Mouse (Mus musculus): ENCODE measurements at regions not wholly inside any gene's neighbourhood (a gene's known extent, or its start where the extent isn't known, plus 50 kb on each side); places are given as distances from the start of the nearest gene placed in this dataset.

DNA sequence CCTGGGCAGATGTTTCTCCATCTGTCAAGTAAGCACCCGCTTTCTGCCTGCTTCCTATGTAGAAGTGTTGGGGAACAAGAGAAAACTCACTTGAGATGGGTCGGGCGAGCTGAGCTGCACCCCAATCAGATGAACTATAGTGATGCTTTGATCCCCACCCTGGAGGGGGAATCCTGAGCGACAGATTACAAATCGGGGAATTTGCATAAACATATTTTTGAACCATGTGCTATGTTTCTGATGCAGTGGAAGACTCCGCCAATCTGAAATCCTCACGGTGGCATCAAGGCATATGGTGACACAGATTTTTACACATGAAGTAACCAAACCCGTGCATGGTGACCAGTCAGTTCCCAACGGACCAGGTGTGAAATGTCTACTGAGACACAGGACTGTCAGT is 231.4 kb upstream of the Chd6 start:
- no peak for DNase-seq (ENCODE audit: low spot score in 2 of 2)

DNA sequence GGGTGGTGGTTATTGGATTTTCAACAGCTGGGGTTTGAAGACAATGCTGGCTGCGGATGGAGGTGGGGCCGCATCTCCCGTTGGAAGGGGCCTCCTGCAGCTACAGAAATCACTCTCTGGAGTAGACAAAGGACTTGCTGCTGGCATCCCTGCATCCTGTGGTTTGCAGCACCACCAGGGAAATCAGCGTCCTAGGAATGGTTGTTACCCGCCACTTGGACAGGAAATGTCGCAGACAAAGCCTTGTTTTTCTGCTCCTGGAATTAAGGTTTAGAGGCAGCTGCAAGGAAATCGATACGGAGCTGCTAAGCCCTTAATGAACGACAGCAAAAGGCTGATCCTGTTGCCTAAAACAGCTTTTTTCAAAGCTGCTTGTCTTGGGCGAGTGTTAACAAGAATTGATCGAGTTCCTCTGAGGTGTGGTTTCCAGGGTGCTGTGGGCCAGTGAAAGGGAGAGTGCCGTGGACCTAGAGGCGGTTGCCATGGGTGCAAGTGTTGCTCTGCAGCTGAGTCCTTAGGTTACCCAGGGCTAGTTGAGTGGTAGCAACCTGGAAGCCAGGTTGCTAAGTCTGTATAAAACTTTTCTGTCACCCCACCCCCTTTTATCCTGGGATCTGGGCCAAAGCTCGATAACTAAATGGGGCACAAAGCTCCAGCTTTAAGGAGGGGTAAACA is 230.6 kb upstream of the Chd6 start:
- DNase-seq (ENCODE audit: low spot score in 2 of 2) = no peak

GRCm38 (mm10) chr2:161338953-161339326 is 230.1 kb upstream of the Chd6 start:
- DNase-seq (ENCODE audit: low spot score in 2 of 2) = no peak

- DNase-seq (ENCODE audit: low spot score in 2 of 2) = no peak
These were observed 223.8 kb upstream of the Chd6 start for GRCm38 (mm10) chr2:161332653-161333052.

DNA sequence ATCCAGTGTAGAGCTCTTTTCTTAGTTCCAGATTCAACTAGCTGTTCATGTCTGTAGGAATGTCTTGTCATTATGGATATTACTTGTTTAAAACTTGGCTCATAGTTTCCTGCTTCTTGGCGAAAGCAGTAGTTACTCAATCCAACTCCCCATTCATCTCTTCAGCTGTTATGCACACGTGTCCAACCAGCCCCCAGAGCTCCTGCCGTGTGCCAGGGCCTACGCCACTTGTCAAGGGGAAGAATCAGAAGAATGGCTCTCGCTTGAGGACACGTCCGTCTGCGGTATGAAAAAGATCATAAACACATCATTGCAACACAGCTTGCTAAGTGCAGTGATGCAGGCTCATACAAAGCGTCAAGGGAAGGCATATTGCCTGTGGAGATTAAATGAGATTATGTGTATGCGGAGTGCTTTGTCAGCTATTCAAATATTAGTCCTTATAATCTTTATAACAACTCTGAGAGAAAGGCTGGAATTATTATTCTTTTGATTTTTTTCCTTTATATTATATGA is 223.0 kb upstream of the Chd6 start:
- DNase-seq (ENCODE audit: low spot score in 2 of 2) = no peak

DNA sequence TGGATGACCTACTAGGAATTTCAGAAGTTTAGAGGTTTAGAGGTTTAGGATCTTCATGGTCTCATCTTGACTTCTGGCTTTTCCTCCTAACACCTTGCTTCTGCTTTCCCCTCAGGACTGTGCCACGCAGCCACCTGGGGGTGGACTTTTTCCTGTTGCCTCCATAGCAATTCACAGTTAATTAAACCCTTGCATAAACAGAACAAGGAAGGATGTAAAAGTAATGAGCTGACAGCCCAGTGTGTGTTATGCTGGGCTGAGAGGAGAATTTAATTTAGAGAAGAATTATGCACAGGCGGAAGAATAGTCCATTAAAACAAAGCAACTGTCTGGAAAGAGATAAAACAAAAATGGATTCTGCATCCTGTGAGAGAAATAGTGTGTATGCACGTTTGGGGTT is 193.9 kb upstream of the Chd6 start:
- no peak for DNase-seq (ENCODE audit: low spot score in 2 of 2)

- DNase-seq (ENCODE audit: low spot score in 2 of 2) = no peak
These were observed 160.1 kb upstream of the Chd6 start for GRCm38 (mm10) chr2:161268861-161269413.

DNA sequence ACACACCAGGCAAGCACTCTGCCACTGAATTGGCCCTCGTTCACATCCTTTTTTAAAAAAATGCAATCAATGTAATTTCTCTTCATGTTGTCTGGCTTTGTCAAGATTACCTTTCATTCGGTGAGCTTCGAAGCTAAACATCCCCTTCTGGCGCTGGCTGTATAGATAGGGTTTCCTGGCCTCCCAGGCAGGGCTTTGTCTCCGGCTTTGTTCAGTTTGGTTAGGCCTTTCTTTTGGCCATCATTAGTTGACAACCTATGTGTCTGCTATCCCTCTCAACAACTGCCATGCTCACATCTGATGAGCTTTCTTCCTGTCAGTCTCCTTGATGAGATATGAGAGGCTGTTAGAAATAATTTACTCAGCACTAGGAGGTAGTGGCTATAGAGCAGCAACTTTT is 157.6 kb upstream of the Chd6 start:
- DNase-seq (ENCODE audit: low spot score in 2 of 2) = no peak

DNA sequence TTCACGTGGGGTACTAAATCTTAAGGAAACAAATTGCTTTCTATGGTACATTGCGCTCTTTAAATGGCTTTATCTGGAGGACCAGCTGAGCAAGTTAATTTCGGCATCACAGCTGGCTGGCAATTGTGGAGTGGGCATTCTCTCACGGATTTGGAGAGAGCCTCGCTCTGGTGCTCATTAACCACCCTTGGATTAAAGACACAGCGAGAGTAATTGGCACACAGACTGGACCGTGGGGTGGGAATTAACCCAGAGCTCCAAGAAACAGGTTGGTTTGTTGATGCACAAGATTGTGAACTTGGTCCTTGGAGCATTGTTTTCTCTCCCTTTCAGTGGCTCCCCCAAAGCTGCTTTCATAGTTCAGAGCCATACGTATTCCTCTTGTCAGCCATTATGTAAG is 156.3 kb upstream of the Chd6 start:
- DNase-seq (ENCODE audit: low spot score in 2 of 2) = no peak

DNA sequence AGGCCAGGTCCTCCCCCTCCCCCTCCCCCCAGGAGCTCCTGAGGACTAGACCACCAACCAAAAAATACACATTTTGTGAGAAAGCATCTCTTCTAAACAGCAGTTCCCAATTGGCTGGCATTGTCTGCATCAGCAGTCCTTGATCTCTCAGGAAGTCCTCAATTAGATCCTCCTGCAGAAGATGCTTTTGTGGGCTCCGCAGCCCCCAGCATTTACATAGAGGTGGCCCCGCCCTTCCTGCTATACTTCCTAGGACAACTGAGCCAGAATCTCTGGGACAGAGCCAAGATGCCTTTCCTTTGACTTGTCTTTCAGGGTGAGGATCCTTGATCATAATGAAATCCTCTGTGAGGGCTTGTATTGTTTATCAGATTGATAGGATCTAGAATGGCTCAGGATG is 143.9 kb upstream of the Chd6 start:
- no peak for DNase-seq (ENCODE audit: low spot score in 2 of 2)

- no peak for DNase-seq (ENCODE audit: low spot score in 2 of 2)
These were observed 132.8 kb upstream of the Chd6 start for GRCm38 (mm10) chr2:161241665-161242064.

- DNase-seq (ENCODE audit: low spot score in 2 of 2) = no peak
These were observed 128.5 kb upstream of the Chd6 start for GRCm38 (mm10) chr2:161237280-161237819.

- no peak for DNase-seq (ENCODE audit: low spot score in 2 of 2)
These were observed 124.4 kb upstream of the Chd6 start for GRCm38 (mm10) chr2:161233155-161233741.

- peak in 1 of 2 experiments; percentile 10 for DNase-seq (ENCODE audit: low spot score in 2 of 2)
These were observed 122.5 kb upstream of the Chd6 start for GRCm38 (mm10) chr2:161231405-161231804.

DNA sequence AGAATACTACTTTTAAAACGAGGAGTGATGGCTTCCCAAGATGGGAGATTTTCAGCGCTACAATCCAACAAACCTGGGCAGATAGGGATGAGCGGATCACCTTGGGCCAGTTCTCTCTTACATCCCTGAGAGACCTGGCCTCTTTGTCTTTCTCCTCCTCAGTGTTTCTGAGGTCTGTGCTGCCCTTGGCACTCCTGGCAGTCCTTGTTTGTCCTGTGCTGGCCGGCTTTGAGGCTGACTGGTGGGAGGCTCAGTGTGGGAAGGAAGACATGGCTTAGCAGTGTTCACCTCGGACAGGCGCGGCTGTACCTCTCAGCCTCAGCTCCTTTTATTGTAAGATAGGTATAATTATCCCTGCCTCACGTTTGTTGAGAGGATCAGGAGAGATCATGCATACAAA is 106.9 kb upstream of the Chd6 start:
- no peak for DNase-seq (ENCODE audit: low spot score in 2 of 2)

- DNase-seq (ENCODE audit: low spot score in 2 of 2) = peak; percentile 65 to 86
These were observed 106.0 kb upstream of the Chd6 start for GRCm38 (mm10) chr2:161214681-161215458.

DNA sequence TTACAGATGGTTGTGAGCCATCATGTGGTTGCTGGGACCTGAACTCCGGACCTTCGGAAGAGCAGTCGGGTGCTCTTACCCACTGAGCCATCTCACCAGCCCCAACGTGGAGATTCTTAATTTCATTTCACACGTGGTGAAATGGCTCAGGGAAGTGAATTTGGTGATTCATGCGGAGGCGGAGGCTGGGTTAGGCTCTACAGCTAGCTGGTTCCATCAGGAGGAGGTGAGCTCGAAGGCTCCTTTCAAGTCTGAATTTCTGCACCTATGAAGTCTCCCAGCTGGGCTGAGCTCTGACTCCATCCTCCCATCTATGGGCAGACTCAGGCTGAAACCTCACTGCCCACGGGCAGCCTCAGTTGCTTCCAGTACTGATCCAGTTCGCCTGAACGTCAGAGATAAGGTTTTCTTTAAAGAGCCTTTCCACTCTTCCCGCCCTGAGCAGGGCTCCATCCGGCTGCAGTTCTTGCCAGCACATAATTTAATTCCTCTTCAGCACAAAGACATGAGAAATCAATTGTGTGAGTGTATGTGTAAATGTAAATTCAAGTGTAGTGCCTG is 103.5 kb upstream of the Chd6 start:
- DNase-seq (ENCODE audit: low spot score in 2 of 2) = no peak

DNA sequence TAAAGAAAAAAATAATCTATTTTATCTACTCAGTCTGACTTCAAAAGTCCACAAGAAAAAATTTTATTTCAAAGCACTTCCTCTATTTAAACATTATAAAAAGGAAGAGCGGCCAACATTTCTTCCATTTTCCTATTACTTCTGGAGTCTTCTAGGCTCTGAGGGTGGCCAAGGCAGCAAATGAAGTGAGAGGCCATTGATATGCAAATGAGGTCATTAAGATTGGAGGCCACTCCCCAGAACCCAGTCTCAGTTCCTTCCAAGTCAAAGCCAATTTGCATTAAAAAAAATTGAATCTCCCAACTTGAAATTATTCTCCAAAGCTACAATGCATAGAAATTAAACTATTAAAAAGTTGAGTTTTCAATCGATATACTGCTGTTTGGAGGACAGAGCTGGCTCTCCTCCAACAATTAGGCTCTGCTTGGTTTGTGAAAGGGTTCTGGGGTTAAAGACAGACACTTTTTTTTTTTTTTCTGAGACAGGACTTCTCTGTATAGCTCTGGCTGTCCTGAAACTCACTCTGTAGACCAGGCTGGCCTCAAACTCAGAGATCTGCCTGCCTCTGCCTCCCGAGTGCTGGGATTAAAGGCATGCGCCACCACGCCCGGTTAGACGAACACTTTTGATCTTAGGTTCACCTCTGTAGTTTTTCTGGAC is 88.0 kb upstream of the Chd6 start:
- DNase-seq (ENCODE audit: low spot score in 2 of 2) = no peak

DNA sequence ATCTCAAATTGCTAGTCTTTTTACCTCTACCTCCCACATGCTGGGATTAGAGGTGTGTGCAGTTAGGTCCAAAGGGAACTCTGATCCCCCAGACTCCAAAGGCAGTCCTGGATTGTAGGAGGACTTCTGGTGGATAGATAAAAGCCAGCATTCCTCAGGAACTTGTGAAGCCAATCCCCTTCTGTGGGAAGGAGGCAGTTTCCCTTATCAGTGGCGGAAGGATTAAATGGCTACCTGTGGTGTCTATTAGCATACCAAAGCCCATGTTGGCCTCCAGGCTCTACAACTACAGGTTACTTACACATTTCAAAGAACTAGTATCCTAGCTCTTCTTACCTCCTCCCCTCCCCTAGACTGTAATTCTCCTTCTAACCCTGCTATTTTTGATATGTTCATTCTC is 78.6 kb upstream of the Chd6 start:
- DNase-seq (ENCODE audit: low spot score in 2 of 2) = no peak

GRCm38 (mm10) chr2:161185122-161185521 is 76.2 kb upstream of the Chd6 start:
- DNase-seq (ENCODE audit: low spot score in 2 of 2) = no peak

DNA sequence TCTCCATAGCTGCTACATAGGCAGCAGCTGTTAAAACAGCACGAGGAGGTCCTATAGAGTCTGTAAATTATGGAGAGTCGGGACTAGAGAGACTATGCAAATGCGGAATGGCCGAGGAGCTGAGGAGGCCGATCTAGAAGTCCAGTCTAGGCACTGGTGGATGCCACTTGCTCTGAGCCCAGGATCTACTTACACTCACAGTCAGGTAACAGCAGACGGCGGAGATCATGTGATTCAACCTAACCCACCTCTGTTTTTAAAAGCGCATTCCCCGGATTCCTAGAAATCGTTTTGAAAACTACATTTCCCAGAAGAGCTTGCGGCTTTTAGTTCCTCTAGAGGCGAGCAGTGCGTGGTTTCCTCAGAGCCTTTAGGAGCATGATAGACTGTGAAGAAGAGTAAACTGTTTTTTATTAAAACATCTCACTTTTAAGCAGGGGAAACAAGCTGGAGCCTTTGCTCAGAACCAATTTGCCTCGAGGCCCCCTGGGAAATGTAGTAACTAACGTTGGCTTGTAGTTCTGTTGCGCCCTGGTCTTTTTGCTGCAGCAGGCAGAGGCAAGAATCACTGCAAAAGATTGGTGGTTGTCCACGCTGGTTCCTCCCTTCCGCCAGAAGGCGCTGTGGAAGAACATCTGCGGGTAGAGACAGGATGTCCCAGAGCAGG is 68.6 kb upstream of the Chd6 start:
- peak; percentile 69 to 80 for DNase-seq (ENCODE audit: low spot score in 2 of 2)

Measured in frontal cortex, postnatal 14 days (tissue).